Mouse (Mus musculus) liver, postnatal 0 days (tissue): ENCODE data around the gene Fam81a. TPM values are rescaled to one million over a fixed set of nuclear protein-coding genes. Genes with fewer than 3 reads are reported as not detected.

Experiments
- ATAC-seq: fragments of 200-750 bp; cut with Nextera tagmentation; 2 replicates; pipeline ENCODE4 v1.8.0; 2017; ENCODE audit warnings: mild to moderate bottlenecking, moderate library complexity
- DNase-seq: peaks from one replicate; pipeline ENCODE4 v3.0.0-alpha.2; 2016
- H3K27ac ChIP-seq: fragments of 300-500 bp; sonication (generic); 2 replicates; pipeline ENCODE4 v1.5.1; 2014; ENCODE audit warnings: antibody characterized with exemption, moderate library complexity, mild to moderate bottlenecking, low read depth
- H3K27me3 ChIP-seq: fragments of 300-500 bp; sonication (generic); 2 replicates; pipeline ENCODE4 v1.6.1; 2014; ENCODE audit warnings: low read length, control low read depth, mixed read lengths; ENCODE audit not compliant: insufficient read depth
- H3K36me3 ChIP-seq: fragments of 300-500 bp; sonication (generic); replicated peaks from 2 replicates; pipeline ENCODE4 v1.6.1; 2014; ENCODE audit warnings: mild to moderate bottlenecking, control low read depth, low read length, moderate library complexity, mixed read lengths; ENCODE audit not compliant: insufficient read depth
- H3K4me1 ChIP-seq: fragments of 300-500 bp; sonication (generic); 2 replicates; pipeline ENCODE4 v1.6.1; 2014; ENCODE audit warnings: antibody characterized with exemption, mild to moderate bottlenecking, control low read depth; ENCODE audit not compliant: insufficient read depth
- H3K4me2 ChIP-seq: fragments of 300-500 bp; sonication (generic); 2 replicates; pipeline ENCODE4 v1.6.1; 2014; ENCODE audit warnings: low read depth, mild to moderate bottlenecking, low read length, moderate library complexity, mixed read lengths
- H3K4me3 ChIP-seq: fragments of 300-500 bp; sonication (generic); 2 replicates; pipeline ENCODE4 v1.5.1; 2014; ENCODE audit warnings: low read depth, low read length
- H3K9ac ChIP-seq: fragments of 300-500 bp; sonication (generic); replicated peaks from 2 replicates; pipeline ENCODE4 v1.6.1; 2014; ENCODE audit warnings: mild to moderate bottlenecking, moderate library complexity
- H3K9me3 ChIP-seq: fragments of 300-500 bp; sonication (generic); 2 replicates; pipeline ENCODE4 v1.6.1; 2016; ENCODE audit warnings: mild to moderate bottlenecking, control low read depth, low read length, mixed read lengths
- CTCF ChIP-seq: sonication (generic); IDR thresholded peaks from 2 replicates; pipeline ENCODE4 v1.5.1; 2016; ENCODE audit warnings: antibody characterized with exemption, low read depth
- EP300 ChIP-seq: IDR thresholded peaks from 2 replicates; pipeline ENCODE4 v1.6.1; 2016; ENCODE audit warnings: antibody characterized with exemption, low read depth, mild to moderate bottlenecking
- WGBS: fragments of 180-500 bp; shearing (Covaris S2); extraction: QIAGEN DNeasy Blood & Tissue Kit; methylation state at CpG from one replicate; pipeline ENCODE4 v1.1.7; 2014; ENCODE audit not compliant: insufficient replicate concordance; 5-methylcytosine and 5-hydroxymethylcytosine counted together
- polyA plus RNA-seq: library from polyadenylated mRNA; unstranded; fragments of >200 nt; fragmentation: Nextera tagmentation; extraction: Ambion mirVana; gene quantifications from 2 replicates; pipeline ENCODE4 v1.2.1, GENCODE M21; 2015

Fam81a gene
- polyA plus RNA-seq, 1 experiment from 2014 or later: 0.12 TPM

GRCm38 (mm10) chr9:70130786-70131185 is 11.6 kb downstream of the Fam81a start:
- no peak for TF ChIP-seq CTCF
- no peak for TF ChIP-seq EP300
- Histone ChIP-seq H3K27me3 (no peaks in the 10 kb centered on the region), H3K9ac (no peak overlapping the region), H3K4me1 (no peaks in the 10 kb centered on the region), H3K36me3 (no peaks in the 10 kb centered on the region), H3K9me3 (no peaks in the 10 kb centered on the region), H3K27ac (no peak overlapping the region), H3K4me3 (no peak overlapping the region), H3K4me2 (no peak overlapping the region)
- 88% methylated on average over 5 of the region's 5 CpGs for WGBS
- DNase-seq: no peak
- no peak for ATAC-seq

GRCm38 (mm10) chr9:70111869-70112286 is 30.5 kb downstream of the Fam81a start:
- no peak overlapping the region for H3K9ac ChIP-seq
- H3K4me2 ChIP-seq: 0 out of 2 replicates have a peak overlapping the region, but pooled peaks have one; percentile 1
- no peaks in the 10 kb centered on the region for H3K4me1 ChIP-seq
- H3K9me3 ChIP-seq: no peaks in the 10 kb centered on the region
- ATAC-seq (no peak), DNase-seq (no peak)
- H3K4me3 ChIP-seq: no peak overlapping the region
- no peak for TF ChIP-seq CTCF
- TF ChIP-seq EP300: no peak
- no peaks in the 10 kb centered on the region for H3K27me3 ChIP-seq
- 17% methylated on average over 10 of the region's 10 CpGs for WGBS
- no peak overlapping the region for H3K27ac ChIP-seq
- no peaks in the 10 kb centered on the region for H3K36me3 ChIP-seq

- H3K27ac ChIP-seq: no peak overlapping the region
- WGBS: 60% methylated on average over 7 of the region's 7 CpGs
- no peaks in the 10 kb centered on the region for H3K4me1 ChIP-seq
- no peaks in the 10 kb centered on the region for H3K9me3 ChIP-seq
- DNase-seq: no peak
- no peaks in the 10 kb centered on the region for H3K36me3 ChIP-seq
- no peak overlapping the region for H3K9ac ChIP-seq
- H3K4me3 ChIP-seq: no peak overlapping the region
- ATAC-seq: no peak
- H3K27me3 ChIP-seq: no peaks in the 10 kb centered on the region
- no peak overlapping the region for H3K4me2 ChIP-seq
- TF ChIP-seq EP300 (no peak), CTCF (no peak)
Measured at GRCm38 (mm10) chr9:70110871-70111270, 31.5 kb downstream of the Fam81a start.

- no peaks in the 10 kb centered on the region for H3K36me3 ChIP-seq
- peak; percentile 84 for DNase-seq
- ATAC-seq: peak; percentile 49; the same call in 1 of the 2 replicates
- H3K9ac ChIP-seq: no peak overlapping the region
- H3K27me3 ChIP-seq: no peaks in the 10 kb centered on the region
- H3K27ac ChIP-seq: no peak overlapping the region
- no peaks in the 10 kb centered on the region for H3K9me3 ChIP-seq
- no peak overlapping the region for H3K4me2 ChIP-seq
- 16% methylated on average over 3 of the region's 3 CpGs for WGBS
- no peaks in the 10 kb centered on the region for H3K4me1 ChIP-seq
- TF ChIP-seq CTCF (peak; percentile 92), EP300 (no peak)
- no peak overlapping the region for H3K4me3 ChIP-seq
Measured at GRCm38 (mm10) chr9:70109279-70109678, 33.1 kb downstream of the Fam81a start.

- H3K4me2 ChIP-seq: no peak overlapping the region
- H3K36me3 ChIP-seq: no peaks in the 10 kb centered on the region
- H3K27ac ChIP-seq: no peak overlapping the region
- H3K27me3 ChIP-seq: no peaks in the 10 kb centered on the region
- no peaks in the 10 kb centered on the region for H3K4me1 ChIP-seq
- WGBS: 69% methylated on average over 5 of the region's 5 CpGs
- no peaks in the 10 kb centered on the region for H3K9me3 ChIP-seq
- no peak overlapping the region for H3K4me3 ChIP-seq
- TF ChIP-seq CTCF (no peak), EP300 (no peak)
- H3K9ac ChIP-seq: no peak overlapping the region
- no peak for ATAC-seq
- no peak for DNase-seq
Measured at GRCm38 (mm10) chr9:70108151-70108550, 34.2 kb downstream of the Fam81a start.

GRCm38 (mm10) chr9:70105573-70105972 is 36.8 kb downstream of the Fam81a start:
- WGBS: 32% methylated on average over 5 of the region's 5 CpGs
- H3K4me1 ChIP-seq: no peaks in the 10 kb centered on the region

GRCm38 (mm10) chr9:70103106-70103505 is 39.3 kb downstream of the Fam81a start:
- ATAC-seq (no peak), DNase-seq (no peak)
- WGBS: 68% methylated on average over 8 of the region's 8 CpGs
- Histone ChIP-seq H3K4me3 (no peak overlapping the region), H3K4me2 (no peak overlapping the region), H3K9ac (no peak overlapping the region), H3K36me3 (no peaks in the 10 kb centered on the region), H3K4me1 (no peaks in the 10 kb centered on the region), H3K9me3 (no peaks in the 10 kb centered on the region), H3K27me3 (no peaks in the 10 kb centered on the region), H3K27ac (no peak overlapping the region)
- TF ChIP-seq CTCF (0 out of 2 replicates have a peak, but pooled peaks have one; percentile 15), EP300 (no peak)

More at GRCm38 (mm10) chr9:70105573-70105972, 36.8 kb downstream of the Fam81a start:
- Histone ChIP-seq H3K27ac (no peak overlapping the region), H3K36me3 (no peaks in the 10 kb centered on the region), H3K4me3 (no peak overlapping the region), H3K4me2 (no peak overlapping the region), H3K27me3 (no peaks in the 10 kb centered on the region), H3K9me3 (no peaks in the 10 kb centered on the region), H3K9ac (no peak overlapping the region)
- DNase-seq (no peak), ATAC-seq (no peak)
- no peak for TF ChIP-seq EP300
- TF ChIP-seq CTCF: no peak
